Mouse (Mus musculus) neural tube, embryonic 13.5 days (tissue): ENCODE measurements around the gene Pdia5. TPM values are rescaled to one million over a fixed set of nuclear protein-coding genes. Genes with fewer than 3 reads are reported as not detected.

ENCODE experiments used
- ATAC-seq: fragments of 200-750 bp; cut with Nextera tagmentation; 2 replicates; pipeline ENCODE4 v1.8.0; 2017; ENCODE audit warnings: low read depth, mild to moderate bottlenecking, moderate TSS enrichment, moderate library complexity
- H3K27ac ChIP-seq: fragments of 300-500 bp; sonication (generic); replicated peaks from 2 replicates; pipeline ENCODE4 v1.5.1; 2015; ENCODE audit warnings: moderate library complexity, mild to moderate bottlenecking, inconsistent platforms
- H3K27me3 ChIP-seq: fragments of 300-500 bp; sonication (generic); 2 replicates; pipeline ENCODE4 v1.6.1; 2015; ENCODE audit warnings: mild to moderate bottlenecking, inconsistent platforms
- H3K36me3 ChIP-seq: fragments of 300-500 bp; sonication (generic); 2 replicates; pipeline ENCODE4 v1.6.1; 2015; ENCODE audit warnings: mild to moderate bottlenecking, inconsistent platforms
- H3K4me1 ChIP-seq: fragments of 300-500 bp; sonication (generic); replicated peaks from 2 replicates; pipeline ENCODE4 v1.6.1; 2015; ENCODE audit warnings: inconsistent platforms
- H3K4me2 ChIP-seq: fragments of 300-500 bp; sonication (generic); 2 replicates; pipeline ENCODE4 v1.6.1; 2015; ENCODE audit warnings: inconsistent platforms, mild to moderate bottlenecking, moderate library complexity
- H3K4me3 ChIP-seq: fragments of 300-500 bp; sonication (generic); 2 replicates; pipeline ENCODE4 v1.5.1; 2015; ENCODE audit warnings: mild to moderate bottlenecking, inconsistent platforms
- H3K9ac ChIP-seq: fragments of 300-500 bp; sonication (generic); 2 replicates; pipeline ENCODE4 v1.6.1; 2015; ENCODE audit warnings: moderate library complexity, mild to moderate bottlenecking, inconsistent platforms
- H3K9me3 ChIP-seq: fragments of 300-500 bp; sonication (generic); 2 replicates; pipeline ENCODE4 v1.6.1; 2016; ENCODE audit warnings: inconsistent platforms
- WGBS: fragments of 180-500 bp; shearing (Covaris S2); methylation state at CpG from one replicate; pipeline ENCODE4 v1.1.7; 2015; 5-methylcytosine and 5-hydroxymethylcytosine counted together
- polyA plus RNA-seq: library from polyadenylated mRNA; unstranded; fragments of >200 nt; fragmentation: Nextera tagmentation; extraction: Ambion mirVana; gene quantifications from 2 replicates; pipeline ENCODE4 v1.2.1, GENCODE M21; 2015

Pdia5 gene
- polyA plus RNA-seq, 1 experiment from 2014 or later = 22.7 TPM

GRCm38 (mm10) chr16:35504266-35504665 lies 13.6 kb upstream of the Pdia5 start:
- no peak overlapping the region for H3K9ac ChIP-seq
- H3K27ac ChIP-seq = no peak overlapping the region
- no peaks in the 10 kb centered on the region for H3K36me3 ChIP-seq
- peaks cover 2% of the 10 kb centered on the region; the same call in 1 of the 2 replicates for H3K4me1 ChIP-seq
- WGBS = 86% methylated on average over 8 of the region's 8 CpGs
- H3K9me3 ChIP-seq = 0 out of 2 replicates have a peak, but pooled peaks cover 3% of the 10 kb centered on the region
- H3K27me3 ChIP-seq = no peaks in the 10 kb centered on the region
- no peak for ATAC-seq
- H3K4me3 ChIP-seq = no peak overlapping the region
- H3K4me2 ChIP-seq = no peak overlapping the region

- Histone ChIP-seq H3K9me3 (0 out of 2 replicates have a peak, but pooled peaks cover 3% of the 10 kb centered on the region), H3K9ac (no peak overlapping the region), H3K4me2 (no peak overlapping the region), H3K4me1 (no peaks in the 10 kb centered on the region), H3K36me3 (no peaks in the 10 kb centered on the region), H3K27ac (no peak overlapping the region), H3K27me3 (no peaks in the 10 kb centered on the region; the same call in 1 of the 2 replicates), H3K4me3 (no peak overlapping the region)
- no peak for ATAC-seq
- 87% methylated on average over 11 of the region's 11 CpGs for WGBS
These were observed 11.8 kb upstream of the Pdia5 start for GRCm38 (mm10) chr16:35502456-35502855.

GRCm38 (mm10) chr16:35501106-35501760 lies 10.6 kb upstream of the Pdia5 start:
- no peak for ATAC-seq
- Histone ChIP-seq H3K4me2 (no peak overlapping the region), H3K27ac (no peak overlapping the region), H3K4me3 (no peak overlapping the region), H3K4me1 (no peaks in the 10 kb centered on the region; the same call in 1 of the 2 replicates), H3K9me3 (0 out of 2 replicates have a peak, but pooled peaks cover 3% of the 10 kb centered on the region), H3K9ac (no peak overlapping the region), H3K27me3 (no peaks in the 10 kb centered on the region; the same call in 1 of the 2 replicates), H3K36me3 (no peaks in the 10 kb centered on the region)
- 40% methylated on average over 4 of the region's 4 CpGs for WGBS

- ATAC-seq = no peak
- 88% methylated on average over 3 of the region's 3 CpGs for WGBS
- H3K9me3 ChIP-seq = 0 out of 2 replicates have a peak, but pooled peaks cover 3% of the 10 kb centered on the region
These were observed 9.7 kb upstream of the Pdia5 start for GRCm38 (mm10) chr16:35500342-35500741.

GRCm38 (mm10) chr16:35489793-35490192 lies 880 bp downstream of the Pdia5 start:
- ATAC-seq = peak; percentile 16

More at GRCm38 (mm10) chr16:35500342-35500741, 9.7 kb upstream of the Pdia5 start:
- Histone ChIP-seq H3K4me1 (no peaks in the 10 kb centered on the region; the same call in 1 of the 2 replicates), H3K9ac (no peak overlapping the region), H3K27ac (no peak overlapping the region), H3K36me3 (no peaks in the 10 kb centered on the region), H3K27me3 (no peaks in the 10 kb centered on the region; the same call in 1 of the 2 replicates), H3K4me3 (no peak overlapping the region), H3K4me2 (no peak overlapping the region)

GRCm38 (mm10) chr16:35489066-35489718 lies 1.5 kb downstream of the Pdia5 start:
- no peaks in the 10 kb centered on the region for H3K9me3 ChIP-seq
- peaks cover 41% of the 10 kb centered on the region for H3K4me1 ChIP-seq
- peak overlapping the region; percentile 79 for H3K9ac ChIP-seq
- H3K27ac ChIP-seq = no peak overlapping the region
- peak overlapping the region; percentile 66 for H3K4me3 ChIP-seq
- ATAC-seq = no peak
- peak overlapping the region; percentile 98 for H3K4me2 ChIP-seq
- 35% methylated on average over 10 of the region's 10 CpGs for WGBS
- no peaks in the 10 kb centered on the region; the same call in 1 of the 2 replicates for H3K27me3 ChIP-seq
- no peaks in the 10 kb centered on the region for H3K36me3 ChIP-seq

More at GRCm38 (mm10) chr16:35489793-35490192, 880 bp downstream of the Pdia5 start:
- Histone ChIP-seq H3K4me1 (peaks cover 36% of the 10 kb centered on the region), H3K27me3 (no peaks in the 10 kb centered on the region; the same call in 1 of the 2 replicates), H3K36me3 (no peaks in the 10 kb centered on the region), H3K27ac (no peak overlapping the region), H3K9ac (peak overlapping the region; percentile 79), H3K4me3 (peak overlapping the region; percentile 66), H3K4me2 (peak overlapping the region; percentile 98), H3K9me3 (no peaks in the 10 kb centered on the region)
- WGBS = 5% methylated on average over 10 of the region's 10 CpGs

GRCm38 (mm10) chr16:35487776-35488175 lies 2.9 kb downstream of the Pdia5 start:
- no peak for ATAC-seq
- Histone ChIP-seq H3K27me3 (no peaks in the 10 kb centered on the region; the same call in 1 of the 2 replicates), H3K9ac (no peak overlapping the region), H3K4me2 (no peak overlapping the region), H3K4me3 (no peak overlapping the region), H3K4me1 (peaks cover 50% of the 10 kb centered on the region), H3K36me3 (no peaks in the 10 kb centered on the region), H3K9me3 (no peaks in the 10 kb centered on the region), H3K27ac (no peak overlapping the region)
- WGBS = 77% methylated on average over 4 of the region's 4 CpGs

- WGBS = 20% methylated on average over 4 of the region's 4 CpGs
- Histone ChIP-seq H3K9ac (no peak overlapping the region), H3K9me3 (no peaks in the 10 kb centered on the region), H3K4me2 (no peak overlapping the region), H3K4me3 (no peak overlapping the region), H3K36me3 (no peaks in the 10 kb centered on the region), H3K27ac (no peak overlapping the region), H3K4me1 (peaks cover 50% of the 10 kb centered on the region), H3K27me3 (no peaks in the 10 kb centered on the region; the same call in 1 of the 2 replicates)
- no peak for ATAC-seq
These were observed 3.6 kb downstream of the Pdia5 start for GRCm38 (mm10) chr16:35487056-35487455.

GRCm38 (mm10) chr16:35485711-35486110 lies 5.0 kb downstream of the Pdia5 start:
- Histone ChIP-seq H3K4me3 (no peak overlapping the region), H3K9ac (no peak overlapping the region), H3K4me2 (no peak overlapping the region; the same call in 1 of the 2 replicates), H3K4me1 (peaks cover 48% of the 10 kb centered on the region), H3K36me3 (no peaks in the 10 kb centered on the region), H3K27ac (peak overlapping the region; percentile 49; the same call in 1 of the 2 replicates), H3K9me3 (no peaks in the 10 kb centered on the region), H3K27me3 (no peaks in the 10 kb centered on the region; the same call in 1 of the 2 replicates)
- 71% methylated on average over 9 of the region's 9 CpGs for WGBS
- ATAC-seq = no peak

GRCm38 (mm10) chr16:35484526-35485233 lies 6.0 kb downstream of the Pdia5 start:
- H3K27me3 ChIP-seq = no peaks in the 10 kb centered on the region
- 0 out of 2 replicates have a peak, but pooled peaks have one; percentile 36 for ATAC-seq
- H3K4me2 ChIP-seq = no peak overlapping the region
- no peaks in the 10 kb centered on the region for H3K36me3 ChIP-seq
- H3K4me1 ChIP-seq = peaks cover 49% of the 10 kb centered on the region
- no peak overlapping the region for H3K4me3 ChIP-seq
- 51% methylated on average over 8 of the region's 8 CpGs for WGBS
- H3K27ac ChIP-seq = peak overlapping the region; percentile 56
- 0 out of 2 replicates have a peak overlapping the region, but pooled peaks have one; percentile 17 for H3K9ac ChIP-seq
- no peaks in the 10 kb centered on the region for H3K9me3 ChIP-seq

- Histone ChIP-seq H3K9me3 (no peaks in the 10 kb centered on the region), H3K36me3 (no peaks in the 10 kb centered on the region), H3K4me3 (no peak overlapping the region), H3K4me1 (peaks cover 47% of the 10 kb centered on the region), H3K27me3 (no peaks in the 10 kb centered on the region), H3K4me2 (no peak overlapping the region), H3K27ac (peak overlapping the region; percentile 56), H3K9ac (0 out of 2 replicates have a peak overlapping the region, but pooled peaks have one; percentile 17)
- ATAC-seq = no peak
- WGBS = 7% methylated on average over 4 of the region's 4 CpGs
These were observed 6.6 kb downstream of the Pdia5 start for GRCm38 (mm10) chr16:35484105-35484504.
